Mouse (Mus musculus) large intestine, adult 2 months (tissue): ENCODE measurements at regions not wholly inside any gene's neighbourhood (a gene's known extent, or its start where the extent isn't known, plus 50 kb on each side); places are given as distances from the start of the nearest gene placed in this dataset.

Source experiments
- DNase-seq: peaks from one replicate; pipeline ENCODE4 v3.0.0-alpha.2; 2012; ENCODE audit warnings: low read depth, low spot score
- WGBS: fragments of 180-500 bp; shearing (Covaris S2); methylation state at CpG from one replicate; pipeline ENCODE4 v1.1.7; 2018; 5-methylcytosine and 5-hydroxymethylcytosine counted together

- DNase-seq, result no peak
- 81% methylated on average over 12 of the region's 12 CpGs for WGBS
Observed at GRCm38 (mm10) chr1:92341846-92342540, 131.7 kb downstream of the Ndufa10 start.

- WGBS, result 68% methylated on average over 7 of the region's 7 CpGs
- DNase-seq, result no peak
Observed at GRCm38 (mm10) chr1:92340644-92341043, 133.0 kb downstream of the Ndufa10 start.

- 85% methylated on average over 1 of the region's 1 CpGs for WGBS
- DNase-seq, result no peak
Observed at GRCm38 (mm10) chr1:92338589-92338988, 135.1 kb downstream of the Ndufa10 start.

GRCm38 (mm10) chr1:92337450-92337849 lies 136.2 kb downstream of the Ndufa10 start:
- no peak for DNase-seq
- WGBS, result 69% methylated on average over 8 of the region's 8 CpGs

- no peak for DNase-seq
- WGBS, result 84% methylated on average over 7 of the region's 7 CpGs
Observed at GRCm38 (mm10) chr1:92332248-92332584, 136.7 kb upstream of the Hdac4 start.

GRCm38 (mm10) chr1:92331559-92332247 lies 136.2 kb upstream of the Hdac4 start:
- no peak for DNase-seq
- 92% methylated on average over 5 of the region's 5 CpGs for WGBS

GRCm38 (mm10) chr1:92330181-92330580 lies 134.7 kb upstream of the Hdac4 start:
- 52% methylated on average over 5 of the region's 5 CpGs for whole genome bisulfite sequencing
- no peak for DNase-seq

GRCm38 (mm10) chr1:92329491-92329890 lies 134.0 kb upstream of the Hdac4 start:
- WGBS, result 48% methylated on average over 7 of the region's 7 CpGs
- no peak for DNase-seq

- no peak for DNase-seq
- WGBS, result 90% methylated on average over 6 of the region's 6 CpGs
Observed at GRCm38 (mm10) chr1:92327141-92327540, 131.6 kb upstream of the Hdac4 start.

GRCm38 (mm10) chr1:92325281-92325680 lies 129.8 kb upstream of the Hdac4 start:
- DNase-seq, result peak; percentile 35
- 43% methylated on average over 7 of the region's 7 CpGs for whole genome bisulfite sequencing

- DNase-seq, result no peak
- 77% methylated on average over 14 of the region's 14 CpGs for WGBS
Observed at GRCm38 (mm10) chr1:92324091-92324950, 128.8 kb upstream of the Hdac4 start.

- WGBS, result 67% methylated on average over 4 of the region's 4 CpGs
- peak; percentile 62 for DNase-seq
Observed at GRCm38 (mm10) chr1:92317131-92317530, 121.6 kb upstream of the Hdac4 start.

GRCm38 (mm10) chr1:92316191-92316723 lies 120.8 kb upstream of the Hdac4 start:
- WGBS, result 26% methylated on average over 10 of the region's 10 CpGs
- no peak for DNase-seq

GRCm38 (mm10) chr1:92313001-92313597 lies 117.6 kb upstream of the Hdac4 start:
- 77% methylated on average over 16 of the region's 16 CpGs for WGBS
- DNase-seq, result no peak

- WGBS, result 82% methylated on average over 2 of the region's 2 CpGs
- DNase-seq, result no peak
Observed at GRCm38 (mm10) chr1:92309883-92310282, 114.4 kb upstream of the Hdac4 start.

GRCm38 (mm10) chr1:92309381-92309780 lies 113.9 kb upstream of the Hdac4 start:
- WGBS, result 84% methylated on average over 6 of the region's 6 CpGs
- DNase-seq, result no peak

- DNase-seq, result no peak
- WGBS, result 91% methylated on average over 3 of the region's 3 CpGs
Observed at GRCm38 (mm10) chr1:92308537-92308936, 113.0 kb upstream of the Hdac4 start.

GRCm38 (mm10) chr1:92306042-92306441 lies 110.5 kb upstream of the Hdac4 start:
- WGBS, result 90% methylated on average over 4 of the region's 4 CpGs
- DNase-seq, result no peak

GRCm38 (mm10) chr1:92299041-92299440 lies 103.5 kb upstream of the Hdac4 start:
- WGBS, result 75% methylated on average over 7 of the region's 7 CpGs
- DNase-seq, result no peak
